Mouse (Mus musculus): Measurements from ENCODE around the gene Cux1.

DNA sequence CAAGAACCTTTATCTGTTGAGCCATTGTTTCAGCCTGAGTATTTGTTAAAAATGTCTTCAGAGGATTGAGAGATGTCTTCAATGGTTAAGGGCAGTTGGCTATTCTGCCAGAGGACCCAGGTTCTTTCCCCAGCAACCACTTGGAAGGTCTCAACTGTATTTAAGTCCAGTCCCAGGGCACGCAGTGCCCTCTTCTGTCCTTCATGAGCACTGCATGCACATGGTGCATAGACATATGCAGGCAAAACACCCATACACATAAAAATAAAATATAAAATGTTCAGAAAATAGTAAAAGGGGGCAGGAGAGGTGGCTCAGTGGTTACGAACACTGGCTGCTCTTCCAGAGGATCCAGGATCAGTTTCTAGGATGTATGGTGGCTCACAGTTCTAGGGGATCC is 239.6 kb downstream of the Cux1 start:
- no peak for TF ChIP-seq FLI1 (IDR thresholded peaks at IDR 0.05; ENCODE audit: low read length)
- TF ChIP-seq GATA1 (IDR thresholded peaks at IDR 0.05; ENCODE audit: borderline replicate concordance, low read length) = no peak
